Mouse (Mus musculus) megakaryocyte-erythroid progenitor cell, adult 5-6 weeks (primary cell): Measurements from ENCODE around the gene Tmem8b. TPM values are rescaled to one million over a fixed set of nuclear protein-coding genes. Genes with fewer than 3 reads are reported as not detected.
A peak's percentile ranks its signal among the peaks of the same experiment; 100 is the strongest.

Experiments
- ATAC-seq: replicated peaks from 2 replicates; pipeline ENCODE4 v1.8.0; 2016; ENCODE audit warnings: mild to moderate bottlenecking, inconsistent platforms; ENCODE audit not compliant: severe bottlenecking, poor library complexity, low FRiP score, low TSS enrichment
- total RNA-seq, 2 experiments: library from RNA; stranded (forward) in 1 of 2; stranded (reverse) in 1 of 2; fragments of 200-1000, 215-1000 nt in 1 of 2; fragments of >200 nt in 1 of 2; fragmentation: Nextera tagmentation in 1 of 2; gene quantifications; 2 replicates each; pipeline ENCODE4 v1.2.3; 2014 to 2017

The Tmem8b gene
- total RNA-seq, 2 experiments from 2014 or later: 0.38 to 2.5 TPM

GRCm38 (mm10) chr4:43703851-43704250, 35.1 kb downstream of the Tmem8b start:
- no peak for ATAC-seq

GRCm38 (mm10) chr4:43705991-43706390, 37.2 kb downstream of the Tmem8b start:
- ATAC-seq: no peak

- no peak for ATAC-seq
Measured at GRCm38 (mm10) chr4:43709869-43710268, 41.1 kb downstream of the Tmem8b start, which contains the start of gene Olfr71. Olfr71 (minus strand) TSS chr4:43710255.

- ATAC-seq: peak; percentile 68; the same call in 1 of the 2 replicates
Measured at GRCm38 (mm10) chr4:43711821-43712220, 43.0 kb downstream of the Tmem8b start.

GRCm38 (mm10) chr4:43713652-43714219, 45.0 kb downstream of the Tmem8b start:
- no peak for ATAC-seq

GRCm38 (mm10) chr4:43720491-43721228, 51.9 kb downstream of the Tmem8b start:
- ATAC-seq: no peak

GRCm38 (mm10) chr4:43722191-43722590, 53.4 kb downstream of the Tmem8b start:
- ATAC-seq: no peak

GRCm38 (mm10) chr4:43724764-43725163, 56.0 kb downstream of the Tmem8b start:
- no peak for ATAC-seq

GRCm38 (mm10) chr4:43726228-43726993, 57.6 kb downstream of the Tmem8b start:
- ATAC-seq: no peak

- ATAC-seq: no peak
Measured at GRCm38 (mm10) chr4:43726995-43727394, 58.2 kb downstream of the Tmem8b start, which contains the start of gene Hrct1. Hrct1 (plus strand) TSS chr4:43727188.

GRCm38 (mm10) chr4:43727718-43728575, 59.2 kb downstream of the Tmem8b start:
- peak; percentile 69 for ATAC-seq

- 0 out of 2 replicates have a peak, but pooled peaks have one; percentile 4 for ATAC-seq
Measured at GRCm38 (mm10) chr4:43728576-43728954, 59.8 kb downstream of the Tmem8b start.

- ATAC-seq: no peak
Measured at GRCm38 (mm10) chr4:43729126-43729525, 60.4 kb downstream of the Tmem8b start.

- ATAC-seq: peak; percentile 45; the same call in 1 of the 2 replicates
Measured at GRCm38 (mm10) chr4:43729794-43730550, 61.2 kb downstream of the Tmem8b start, which contains the start of gene Spaar. Spaar (plus strand) TSS chr4:43730034.

GRCm38 (mm10) chr4:43730750-43731297, 62.1 kb downstream of the Tmem8b start:
- no peak for ATAC-seq

GRCm38 (mm10) chr4:43732171-43732570, 63.4 kb downstream of the Tmem8b start:
- ATAC-seq: no peak

- no peak for ATAC-seq
Measured at GRCm38 (mm10) chr4:43733186-43733585, 64.4 kb downstream of the Tmem8b start.

GRCm38 (mm10) chr4:43737144-43737543, 68.4 kb downstream of the Tmem8b start:
- no peak for ATAC-seq
